Mouse (Mus musculus) liver, embryonic 14.5 days (tissue): ENCODE measurements around the gene Ptges3l. TPM values are rescaled to one million over a fixed set of nuclear protein-coding genes. Genes with fewer than 3 reads are reported as not detected.
A peak's percentile ranks its signal among the peaks of the same experiment; 100 is the strongest.
"Not testable (repeated sequence)": the region's sequence is repeated elsewhere in the genome, so short reads cannot be mapped to it uniquely, and the experiment has no call there.

ENCODE experiments used
- ATAC-seq: fragments of 200-750 bp; cut with Nextera tagmentation; 2 replicates; pipeline ENCODE4 v1.8.0; 2017; ENCODE audit warnings: moderate number of reproducible peaks, mild to moderate bottlenecking, moderate library complexity; ENCODE audit not compliant: insufficient read depth
- DNase-seq, 3 experiments: peaks; one replicate each; pipeline ENCODE4 v3.0.0-alpha.2; 2012 to 2013; ENCODE audit warnings: low read depth in 3 of 3, low spot score in 3 of 3
- H3K27ac ChIP-seq: fragments of 300-500 bp; sonication (generic); 2 replicates; pipeline ENCODE4 v1.5.1; 2014; ENCODE audit warnings: moderate library complexity, mild to moderate bottlenecking, control low read depth, inconsistent platforms
- H3K27me3 ChIP-seq: fragments of 300-500 bp; sonication (generic); 2 replicates; pipeline ENCODE4 v1.6.1; 2014; ENCODE audit warnings: mild to moderate bottlenecking, low read length, moderate library complexity; ENCODE audit not compliant: control insufficient read depth, insufficient read depth
- H3K36me3 ChIP-seq: fragments of 300-500 bp; sonication (generic); replicated peaks from 2 replicates; pipeline ENCODE4 v1.6.1; 2014; ENCODE audit warnings: low read depth; ENCODE audit not compliant: control insufficient read depth, insufficient read depth
- H3K4me1 ChIP-seq, 2 experiments: fragments of 200-500 bp in 1 of 2; fragments of 300-500 bp in 1 of 2; sonication (generic) in 1 of 2; replicated peaks; 2 replicates each; pipeline ENCODE4 v1.6.1; 2012 to 2014; ENCODE audit warnings: antibody characterized with exemption in 1 of 2, inconsistent platforms in 1 of 2, low read length in 1 of 2; ENCODE audit not compliant: control insufficient read depth in 2 of 2, insufficient read depth in 2 of 2
- H3K4me2 ChIP-seq: fragments of 300-500 bp; sonication (generic); 2 replicates; pipeline ENCODE4 v1.6.1; 2014; ENCODE audit warnings: low read depth, mild to moderate bottlenecking, control low read depth, moderate library complexity
- H3K4me3 ChIP-seq, 2 experiments: fragments of 200-500 bp in 1 of 2; fragments of 300-500 bp in 1 of 2; sonication (generic) in 1 of 2; 2 replicates each; pipeline ENCODE4 v1.5.1; 2012 to 2014; ENCODE audit warnings: low read depth in 2 of 2, low read length in 2 of 2, mild to moderate bottlenecking in 2 of 2, control low read depth in 1 of 2, inconsistent platforms in 1 of 2, moderate library complexity in 1 of 2; ENCODE audit not compliant: insufficient read depth in 1 of 2
- H3K9ac ChIP-seq: fragments of 300-500 bp; sonication (generic); replicated peaks from 2 replicates; pipeline ENCODE4 v1.6.1; 2014; ENCODE audit warnings: mild to moderate bottlenecking, control low read depth, moderate library complexity
- H3K9me3 ChIP-seq: fragments of 300-500 bp; sonication (generic); 2 replicates; pipeline ENCODE4 v1.6.1; 2016; ENCODE audit warnings: low read length, mixed read lengths; ENCODE audit not compliant: control insufficient read depth
- CTCF ChIP-seq: IDR thresholded peaks from 2 replicates; pipeline ENCODE4 v1.5.1; 2016; ENCODE audit warnings: antibody characterized with exemption, low read depth, control low read depth
- EP300 ChIP-seq: IDR thresholded peaks from 2 replicates; pipeline ENCODE4 v1.6.1; 2016; ENCODE audit warnings: antibody characterized with exemption, low read depth
- WGBS: fragments of 180-500 bp; shearing (Covaris S2); extraction: QIAGEN DNeasy Blood & Tissue Kit; methylation state at CpG from one replicate; pipeline ENCODE4 v1.1.7; 2014; ENCODE audit not compliant: insufficient replicate concordance; 5-methylcytosine and 5-hydroxymethylcytosine counted together
- polyA plus RNA-seq, 2 experiments: library from polyadenylated mRNA; depleted of rRNA in 1 of 2; stranded (reverse) in 1 of 2; unstranded in 1 of 2; fragments of >200 nt; fragmentation: Nextera tagmentation in 1 of 2; extraction: Ambion mirVana in 1 of 2; gene quantifications; 2 replicates each; pipeline versions ENCODE4 v1.2.1 to v1.2.3; 2012 to 2014

Ptges3l gene
- polyA plus RNA-seq, 2 experiments: 0.74 to 0.86 TPM

DNA sequence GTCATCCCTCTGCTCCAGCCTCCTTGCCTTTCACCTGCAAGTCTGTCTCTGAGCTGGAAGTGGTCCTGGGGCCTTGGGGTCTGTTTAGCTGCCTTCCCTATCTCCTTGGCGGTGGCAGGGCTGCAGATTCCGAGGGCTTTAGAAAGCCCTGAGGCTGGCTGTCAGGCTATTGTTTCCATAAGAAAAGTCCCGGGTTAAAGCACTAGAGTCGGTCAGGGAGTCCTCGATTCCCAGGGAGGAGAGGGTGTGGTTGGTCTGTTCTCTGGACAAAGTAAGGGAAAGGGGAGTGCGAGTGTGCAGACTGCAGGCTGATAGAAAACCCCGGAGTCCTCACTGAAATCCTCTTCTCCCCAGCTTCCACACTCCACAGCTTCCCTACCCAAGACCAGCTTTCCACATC lies 45.1 kb upstream of the Ptges3l start:
- DNase-seq: no peak
- H3K36me3 ChIP-seq: no peaks in the 10 kb centered on the region
- H3K4me2 ChIP-seq: no peak overlapping the region
- peaks cover 11 to 12% of the 10 kb centered on the region in 2 experiments for H3K4me1 ChIP-seq
- no peak overlapping the region for H3K27ac ChIP-seq
- no peak for TF ChIP-seq EP300
- TF ChIP-seq CTCF: no peak
- WGBS: 69% methylated on average over 7 of the region's 7 CpGs
- H3K9me3 ChIP-seq: no peaks in the 10 kb centered on the region
- ATAC-seq: no peak
- peaks cover 28% of the 10 kb centered on the region for H3K27me3 ChIP-seq
- no peak overlapping the region for H3K9ac ChIP-seq
- no peak overlapping the region for H3K4me3 ChIP-seq

DNA sequence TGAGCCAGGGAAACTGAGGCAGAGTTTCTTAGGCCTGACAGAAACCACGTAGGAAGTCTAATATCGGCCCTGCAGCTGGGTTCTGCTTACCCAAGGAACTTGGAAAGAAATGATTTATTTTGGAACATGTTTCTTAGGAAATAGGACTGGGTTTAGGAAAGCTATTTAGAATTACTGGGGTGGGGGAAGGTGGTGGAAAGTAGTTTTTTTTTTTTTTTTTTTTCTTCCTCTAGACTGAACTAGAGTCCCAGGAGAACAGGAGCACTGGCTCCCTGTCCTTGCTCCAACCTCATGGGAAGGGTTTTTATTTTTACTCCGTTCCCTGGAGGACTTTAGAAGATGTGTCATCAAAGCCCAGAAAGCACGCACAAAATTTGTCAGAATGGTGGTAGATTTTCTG lies 44.0 kb upstream of the Ptges3l start:
- ATAC-seq (no peak), DNase-seq (no peak)
- 53% methylated on average over 4 of the region's 4 CpGs for WGBS
- Histone ChIP-seq H3K9ac (no peak overlapping the region), H3K27me3 (peaks cover 32% of the 10 kb centered on the region), H3K4me1 (peaks cover 12 to 22% of the 10 kb centered on the region in 2 experiments), H3K36me3 (no peaks in the 10 kb centered on the region), H3K27ac (no peak overlapping the region), H3K9me3 (no peaks in the 10 kb centered on the region), H3K4me2 (peak overlapping the region; percentile 80), H3K4me3 (no peak overlapping the region)
- TF ChIP-seq CTCF (no peak), EP300 (no peak)

- Histone ChIP-seq H3K27me3 (peaks cover 32% of the 10 kb centered on the region), H3K4me1 (peaks cover 14 to 24% of the 10 kb centered on the region in 2 experiments)
These were observed 43.6 kb upstream of the Ptges3l start for GRCm38 (mm10) chr11:101468731-101469130.

GRCm38 (mm10) chr11:101468263-101468688 lies 43.1 kb upstream of the Ptges3l start:
- H3K4me1 ChIP-seq: peaks cover 18 to 28% of the 10 kb centered on the region in 2 experiments
- peak overlapping the region; percentile 38 for H3K9ac ChIP-seq
- no peaks in the 10 kb centered on the region for H3K9me3 ChIP-seq
- under 1% methylated on average over 30 of the region's 31 CpGs for WGBS
- H3K27me3 ChIP-seq: peaks cover 32% of the 10 kb centered on the region
- DNase-seq: no peak
- H3K36me3 ChIP-seq: no peaks in the 10 kb centered on the region
- peak overlapping the region; percentile 80 for H3K4me2 ChIP-seq
- H3K27ac ChIP-seq: no peak overlapping the region
- TF ChIP-seq CTCF (no peak), EP300 (no peak)
- ATAC-seq: no peak
- peak overlapping the region; percentile 48 to 58 for H3K4me3 ChIP-seq

More at GRCm38 (mm10) chr11:101468731-101469130, 43.6 kb upstream of the Ptges3l start:
- peak overlapping the region; percentile 48 to 58; a peak in 3 of 4 replicates for H3K4me3 ChIP-seq
- no peak overlapping the region for H3K27ac ChIP-seq
- H3K9me3 ChIP-seq: no peaks in the 10 kb centered on the region
- H3K36me3 ChIP-seq: no peaks in the 10 kb centered on the region
- 12% methylated on average over 13 of the region's 13 CpGs for whole genome bisulfite sequencing
- TF ChIP-seq EP300: no peak
- TF ChIP-seq CTCF: no peak
- ATAC-seq (no peak), DNase-seq (no peak)
- H3K9ac ChIP-seq: no peak overlapping the region
- peak overlapping the region; percentile 80 for H3K4me2 ChIP-seq

DNA sequence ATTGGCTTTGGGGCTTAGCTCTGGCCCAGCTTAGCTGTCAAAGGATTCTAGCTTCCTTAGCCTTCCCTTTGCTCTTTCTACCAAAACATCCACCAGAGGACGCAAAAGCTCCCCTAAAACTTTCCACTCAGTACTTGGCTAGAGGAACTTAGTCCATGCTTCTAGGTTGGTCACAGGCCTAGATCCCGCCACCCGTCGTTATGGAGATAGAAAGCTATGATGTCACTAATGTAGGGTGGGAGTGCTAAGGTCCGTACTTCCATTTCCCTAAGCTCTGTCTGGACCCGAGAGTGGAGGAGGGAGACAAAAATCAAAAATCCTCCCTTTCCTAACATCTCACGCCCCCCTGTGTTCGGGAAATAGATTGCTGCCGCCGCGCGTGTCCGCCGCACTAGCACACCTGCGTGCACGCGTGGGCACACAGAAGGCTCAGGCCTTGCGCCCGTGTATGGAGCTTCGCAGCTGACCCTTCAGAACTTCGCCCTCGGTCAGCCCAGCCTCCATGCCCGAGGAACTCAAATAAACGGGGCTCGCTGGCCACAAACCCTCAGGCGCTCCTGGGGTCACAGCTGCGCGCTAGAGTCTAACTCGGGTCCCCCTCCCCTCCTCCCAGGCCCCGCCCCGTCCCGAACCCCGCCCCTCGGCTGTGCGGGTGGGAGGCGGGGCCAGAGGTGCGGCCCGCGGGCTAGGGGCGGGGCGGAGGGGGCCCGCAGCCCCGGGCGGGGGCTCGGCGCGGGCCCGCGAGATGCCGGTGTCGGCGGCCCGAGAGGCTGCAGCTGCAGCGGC lies 42.5 kb upstream of the Ptges3l start:
- ATAC-seq (peak; percentile 69), DNase-seq (no peak)
- no peak overlapping the region for H3K27ac ChIP-seq
- H3K9ac ChIP-seq: peak overlapping the region; percentile 38
- peak overlapping the region; percentile 80 for H3K4me2 ChIP-seq
- H3K27me3 ChIP-seq: peaks cover 32% of the 10 kb centered on the region
- WGBS: under 1% methylated on average over 54 of the region's 54 CpGs
- no peaks in the 10 kb centered on the region for H3K9me3 ChIP-seq
- H3K4me3 ChIP-seq: peak overlapping the region; percentile 53 to 58
- H3K36me3 ChIP-seq: no peaks in the 10 kb centered on the region
- peak; percentile 62 for TF ChIP-seq CTCF
- no peak for TF ChIP-seq EP300
- peaks cover 22 to 34% of the 10 kb centered on the region in 2 experiments for H3K4me1 ChIP-seq

- H3K4me1 ChIP-seq: peaks cover 22 to 34% of the 10 kb centered on the region in 2 experiments
- WGBS: 49% methylated on average over 5 of the region's 5 CpGs
- H3K4me3 ChIP-seq: peak overlapping the region in 1 of 2 experiments; percentile 75; a peak in 2 of 4 replicates
- not testable (repeated sequence) for H3K36me3 ChIP-seq, ATAC-seq, H3K27ac ChIP-seq, H3K9ac ChIP-seq, DNase-seq, H3K9me3 ChIP-seq
- peaks cover 32% of the 10 kb centered on the region for H3K27me3 ChIP-seq
- peak overlapping the region; percentile 96 for H3K4me2 ChIP-seq
These were observed 41.4 kb upstream of the Ptges3l start for GRCm38 (mm10) chr11:101466552-101466950.
